Mouse (Mus musculus) ovary, postnatal 14 days (tissue): Measurements from ENCODE around the gene 1700129C05Rik.
A peak's percentile ranks its signal among the peaks of the same experiment; 100 is the strongest.

ENCODE experiments used
- DNase-seq: peaks from one replicate; pipeline ENCODE4 v3.0.0; 2022; ENCODE audit warnings: low spot score

1700129C05Rik gene

GRCm38 (mm10) chr14:59142793-59143192 is at the start of gene 1700129C05Rik:
Gene 1700129C05Rik, minus strand, starts transcription at chr14:59142893.
- no peak for DNase-seq

GRCm38 (mm10) chr14:59186121-59186520 is 43.4 kb upstream of the 1700129C05Rik start:
- DNase-seq: no peak

GRCm38 (mm10) chr14:59185514-59185913 is 42.8 kb upstream of the 1700129C05Rik start:
- DNase-seq: no peak

GRCm38 (mm10) chr14:59182732-59183131 is 40.0 kb upstream of the 1700129C05Rik start:
- no peak for DNase-seq

- DNase-seq: no peak
Observed at GRCm38 (mm10) chr14:59178649-59179048, 36.0 kb upstream of the 1700129C05Rik start, which contains the start of gene Gm5142. Gene Gm5142, minus strand, starts transcription at chr14:59178749.

GRCm38 (mm10) chr14:59157016-59157698 is 14.5 kb upstream of the 1700129C05Rik start:
- no peak for DNase-seq

- no peak for DNase-seq
Observed at GRCm38 (mm10) chr14:59155589-59155988, 12.9 kb upstream of the 1700129C05Rik start.

GRCm38 (mm10) chr14:59114281-59114680 is 28.4 kb downstream of the 1700129C05Rik start:
- no peak for DNase-seq

- no peak for DNase-seq
Observed at GRCm38 (mm10) chr14:59104006-59104605, 38.6 kb downstream of the 1700129C05Rik start.

GRCm38 (mm10) chr14:59093601-59094000 is 49.1 kb downstream of the 1700129C05Rik start:
- DNase-seq: no peak

GRCm38 (mm10) chr14:59084396-59084795 is 58.3 kb downstream of the 1700129C05Rik start:
- peak; percentile 19 for DNase-seq
